Mouse (Mus musculus): ENCODE data around the gene Tnfsf18. TPM values are rescaled to one million over a fixed set of nuclear protein-coding genes. Genes with fewer than 3 reads are reported as not detected.

The Tnfsf18 gene
- polyA plus RNA-seq, 1 experiment from 2014 or later: 0.42 TPM

DNA sequence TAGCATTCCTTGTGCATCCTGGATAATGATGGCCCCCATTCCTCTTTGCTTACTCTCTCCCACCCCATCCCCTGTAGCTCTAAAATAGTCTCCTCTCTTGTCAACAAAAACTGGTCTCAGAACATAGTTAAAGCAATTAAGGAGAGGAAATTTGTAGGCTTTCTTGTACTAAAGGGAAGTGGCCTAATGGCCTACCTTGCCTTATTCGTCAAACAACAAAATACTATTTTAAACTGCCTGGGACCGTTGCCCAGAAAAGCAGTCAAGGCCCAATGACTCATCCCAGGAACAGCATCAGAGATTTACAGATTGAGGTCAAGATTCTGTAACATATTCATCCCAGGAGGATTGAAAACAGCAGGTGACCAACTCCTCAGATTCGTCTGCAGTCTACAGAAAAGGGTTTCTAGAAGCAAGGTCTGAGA, 13.2 kb downstream of the Tnfsf18 start:
- WGBS (ENCODE audit: missing documents): 47% methylated on average over 3 of the region's 3 CpGs
- Histone ChIP-seq H3K4me3 (ENCODE audit: inconsistent target) (no peak overlapping the region), H3K79me2 (ENCODE audit: inconsistent target) (no peaks in the 10 kb centered on the region), H3K36me3 (ENCODE audit: inconsistent target) (no peaks in the 10 kb centered on the region), H3K27ac (no peak overlapping the region)

DNA sequence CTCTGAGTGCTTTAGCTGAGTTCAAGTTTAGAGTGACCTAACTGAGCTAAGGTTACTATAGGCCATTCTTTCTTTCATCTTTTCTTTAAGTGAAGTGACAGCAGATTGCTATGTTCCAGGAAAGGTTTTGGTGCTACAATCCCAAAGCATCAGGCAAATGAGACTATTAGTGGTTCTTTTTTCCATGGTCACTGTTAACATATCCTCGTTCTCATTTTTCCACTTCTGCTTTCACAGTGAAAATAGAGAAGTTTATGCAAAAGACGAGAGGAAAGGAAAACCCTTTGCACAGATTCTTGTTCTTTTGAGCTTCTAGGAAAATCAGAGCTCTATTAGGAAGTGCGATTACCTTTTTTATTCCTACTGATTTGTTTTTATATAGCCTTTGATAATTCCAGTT, 22.9 kb downstream of the Tnfsf18 start:
- WGBS (ENCODE audit: missing documents): 11% methylated on average over 3 of the region's 3 CpGs
- Histone ChIP-seq H3K79me2 (ENCODE audit: inconsistent target) (no peaks in the 10 kb centered on the region), H3K36me3 (ENCODE audit: inconsistent target) (no peaks in the 10 kb centered on the region), H3K4me3 (ENCODE audit: inconsistent target) (no peak overlapping the region), H3K27ac (peak overlapping the region; percentile 68)

DNA sequence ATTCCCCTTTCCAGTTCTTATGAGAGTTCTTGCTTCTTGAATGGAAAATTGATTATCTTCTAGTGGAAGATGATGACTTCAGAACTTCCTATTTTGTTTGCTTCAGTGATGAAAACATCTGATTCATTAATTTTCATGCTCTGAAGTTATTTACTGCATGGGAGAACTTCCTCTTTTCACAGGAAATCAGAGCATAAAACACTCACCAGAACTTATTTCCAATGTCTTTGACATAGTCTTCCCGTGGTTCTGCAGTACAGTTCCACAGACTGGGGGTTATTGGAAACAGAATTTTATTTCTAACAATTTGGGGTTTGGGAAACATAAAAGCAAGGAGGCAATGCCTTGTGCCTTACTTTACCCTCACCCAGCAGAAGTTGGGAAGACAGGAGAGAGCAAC, 25.8 kb downstream of the Tnfsf18 start:
- no peak overlapping the region for H3K4me3 ChIP-seq (ENCODE audit: inconsistent target)
- H3K79me2 ChIP-seq (ENCODE audit: inconsistent target): no peaks in the 10 kb centered on the region
- no peaks in the 10 kb centered on the region for H3K36me3 ChIP-seq (ENCODE audit: inconsistent target)
- H3K27ac ChIP-seq: peak overlapping the region; percentile 85
- WGBS (ENCODE audit: missing documents): 0% methylated on average over 1 of the region's 1 CpGs

DNA sequence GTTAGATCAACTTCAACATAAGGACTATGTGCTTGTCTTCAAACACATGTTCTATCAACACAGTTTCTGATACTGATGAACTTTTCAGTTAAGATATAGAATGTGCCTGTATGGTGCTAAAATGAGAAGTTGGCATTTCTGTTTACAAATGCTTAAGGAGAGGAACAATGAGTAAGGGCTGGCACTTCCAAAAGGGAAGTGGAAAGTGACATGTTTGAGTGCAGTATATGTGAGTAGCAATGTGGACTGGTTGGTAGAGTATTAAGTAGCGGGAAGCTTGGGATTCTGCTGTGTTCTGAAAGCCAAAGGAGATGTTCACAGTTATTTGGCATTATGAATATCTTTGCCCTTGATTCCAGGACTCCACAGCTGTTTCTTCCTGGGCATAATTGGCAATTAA, 33.7 kb downstream of the Tnfsf18 start:
- no peak overlapping the region for H3K4me3 ChIP-seq (ENCODE audit: inconsistent target)
- peak overlapping the region; percentile 54 for H3K27ac ChIP-seq
- no peaks in the 10 kb centered on the region for H3K79me2 ChIP-seq (ENCODE audit: inconsistent target)
- H3K36me3 ChIP-seq (ENCODE audit: inconsistent target): no peaks in the 10 kb centered on the region
- 45% methylated on average over 1 of the region's 1 CpGs for WGBS (ENCODE audit: missing documents)

DNA sequence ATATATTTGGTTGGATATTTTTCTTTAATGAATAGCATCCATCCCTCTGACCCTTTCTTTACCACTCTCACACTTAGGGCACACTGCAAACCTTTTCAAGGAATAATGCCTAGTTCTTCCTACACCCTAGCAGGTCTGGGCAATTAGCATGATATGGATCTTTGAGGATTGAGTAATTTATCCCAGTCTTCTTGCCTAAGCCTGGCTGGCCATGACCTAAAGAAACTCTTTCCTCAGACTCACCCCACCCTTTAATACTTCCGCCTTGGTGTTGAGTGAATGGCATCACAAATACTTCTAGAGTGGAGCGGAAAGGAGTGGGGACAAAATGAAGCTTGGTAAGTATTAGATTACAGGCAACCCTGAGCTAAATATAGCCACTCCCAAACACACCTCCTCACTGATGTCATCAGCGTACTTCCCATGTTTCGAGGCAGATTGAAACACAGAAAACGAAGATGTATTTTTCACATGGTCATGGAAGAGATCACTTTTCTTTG, 56.2 kb downstream of the Tnfsf18 start:
- 96% methylated on average over 5 of the region's 5 CpGs for WGBS (ENCODE audit: missing documents)
- no peaks in the 10 kb centered on the region for H3K79me2 ChIP-seq (ENCODE audit: inconsistent target)
- no peak overlapping the region for H3K27ac ChIP-seq

DNA sequence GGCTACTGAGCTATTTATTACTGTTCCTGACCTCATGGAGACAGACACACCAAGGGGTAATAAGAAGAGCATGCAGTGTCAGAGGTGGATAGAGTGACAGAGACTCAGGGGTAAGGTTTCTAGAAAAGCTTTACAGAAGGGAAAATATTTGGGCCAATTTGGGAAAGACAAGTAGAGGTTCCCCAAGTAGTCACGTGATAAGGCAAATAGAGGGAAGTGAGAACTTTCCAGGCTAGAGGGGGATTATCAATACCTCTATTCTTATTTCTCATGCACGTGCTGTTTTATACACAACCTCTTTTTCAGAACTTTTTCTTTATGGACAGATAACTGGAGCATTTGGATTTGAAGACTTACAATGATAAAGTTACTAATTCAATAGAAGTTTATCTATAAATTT, 57.6 kb downstream of the Tnfsf18 start:
- H3K4me3 ChIP-seq (ENCODE audit: inconsistent target): no peak overlapping the region
- 86% methylated on average over 2 of the region's 2 CpGs for WGBS (ENCODE audit: missing documents)
- no peak overlapping the region for H3K27ac ChIP-seq
- no peaks in the 10 kb centered on the region for H3K79me2 ChIP-seq (ENCODE audit: inconsistent target)
- no peaks in the 10 kb centered on the region for H3K36me3 ChIP-seq (ENCODE audit: inconsistent target)

More for the DNA sequence above, 56.2 kb downstream of the Tnfsf18 start:
- Histone ChIP-seq H3K4me3 (ENCODE audit: inconsistent target) (no peak overlapping the region), H3K36me3 (ENCODE audit: inconsistent target) (no peaks in the 10 kb centered on the region)

Other genes with a start within 250 kb of the Tnfsf18 start
- gene Prdx6, start 243.4 kb upstream of the Tnfsf18 start, polyA plus RNA-seq (2018): 55.2 to 86.2 TPM (median 66.0 TPM) in 3 replicates
- 0.17 to 0.27 TPM in 2 of 3 replicates, not detected in the other for gene Tnfsf4, start 99.2 kb upstream of the Tnfsf18 start, polyA plus RNA-seq (2018)

Data from macrophage (primary cell).